Mouse (Mus musculus) liver, adult (tissue): ENCODE results near the gene Slc25a54.

Experiments
- GATA4 ChIP-seq: IDR thresholded peaks from 2 replicates; pipeline ENCODE4 v1.6.1; 2014; ENCODE audit warnings: mild to moderate bottlenecking, low read length; ENCODE audit not compliant: insufficient replicate concordance

The Slc25a54 gene

GRCm38 (mm10) chr3:109104702-109105101 lies 24.4 kb downstream of the Slc25a54 start:
- TF ChIP-seq GATA4: no peak

GRCm38 (mm10) chr3:109117136-109117535 lies 36.9 kb downstream of the Slc25a54 start:
- TF ChIP-seq GATA4: no peak

GRCm38 (mm10) chr3:109119562-109119961 lies 39.3 kb downstream of the Slc25a54 start:
- TF ChIP-seq GATA4: no peak

GRCm38 (mm10) chr3:109119973-109120372 lies 39.7 kb downstream of the Slc25a54 start:
- TF ChIP-seq GATA4: no peak

- no peak for TF ChIP-seq GATA4
Observed at GRCm38 (mm10) chr3:109122641-109123530, 42.6 kb downstream of the Slc25a54 start, which contains the start of gene Slc25a24. Gene Slc25a24 (plus strand): TSS chr3:109123149.

- no peak for TF ChIP-seq GATA4
Observed at GRCm38 (mm10) chr3:109123531-109123981, 43.3 kb downstream of the Slc25a54 start.

- no peak for TF ChIP-seq GATA4
Observed at GRCm38 (mm10) chr3:109124091-109124490, 43.8 kb downstream of the Slc25a54 start.

- TF ChIP-seq GATA4: no peak
Observed at GRCm38 (mm10) chr3:109125531-109125930, 45.3 kb downstream of the Slc25a54 start.

GRCm38 (mm10) chr3:109129768-109130167 lies 49.5 kb downstream of the Slc25a54 start:
- TF ChIP-seq GATA4: no peak

GRCm38 (mm10) chr3:109132966-109133365 lies 52.7 kb downstream of the Slc25a54 start:
- no peak for TF ChIP-seq GATA4

- no peak for TF ChIP-seq GATA4
Observed at GRCm38 (mm10) chr3:109134036-109134435, 53.8 kb downstream of the Slc25a54 start.

- no peak for TF ChIP-seq GATA4
Observed at GRCm38 (mm10) chr3:109135352-109135751, 55.1 kb downstream of the Slc25a54 start.

GRCm38 (mm10) chr3:109152561-109152960 lies 72.3 kb downstream of the Slc25a54 start:
- TF ChIP-seq GATA4: no peak

- no peak for TF ChIP-seq GATA4
Observed at GRCm38 (mm10) chr3:109153410-109153809, 73.1 kb downstream of the Slc25a54 start.

- TF ChIP-seq GATA4: no peak
Observed at GRCm38 (mm10) chr3:109155926-109156669, 75.8 kb downstream of the Slc25a54 start.

- TF ChIP-seq GATA4: no peak
Observed at GRCm38 (mm10) chr3:109157481-109157880, 77.2 kb downstream of the Slc25a54 start.
